Mouse (Mus musculus) E14TG2a.4 (cell line): Measurements from ENCODE around the gene Cxcl3.

ENCODE experiments used
- CTCF ChIP-seq: conservative IDR thresholded peaks from 2 replicates; pipeline ENCODE4 v1.5.1; 2014; ENCODE audit warnings: low read length
- NANOG ChIP-seq: IDR thresholded peaks from 2 replicates; pipeline ENCODE4 v1.6.1; 2014; ENCODE audit warnings: borderline replicate concordance, low read length, mixed read lengths

DNA sequence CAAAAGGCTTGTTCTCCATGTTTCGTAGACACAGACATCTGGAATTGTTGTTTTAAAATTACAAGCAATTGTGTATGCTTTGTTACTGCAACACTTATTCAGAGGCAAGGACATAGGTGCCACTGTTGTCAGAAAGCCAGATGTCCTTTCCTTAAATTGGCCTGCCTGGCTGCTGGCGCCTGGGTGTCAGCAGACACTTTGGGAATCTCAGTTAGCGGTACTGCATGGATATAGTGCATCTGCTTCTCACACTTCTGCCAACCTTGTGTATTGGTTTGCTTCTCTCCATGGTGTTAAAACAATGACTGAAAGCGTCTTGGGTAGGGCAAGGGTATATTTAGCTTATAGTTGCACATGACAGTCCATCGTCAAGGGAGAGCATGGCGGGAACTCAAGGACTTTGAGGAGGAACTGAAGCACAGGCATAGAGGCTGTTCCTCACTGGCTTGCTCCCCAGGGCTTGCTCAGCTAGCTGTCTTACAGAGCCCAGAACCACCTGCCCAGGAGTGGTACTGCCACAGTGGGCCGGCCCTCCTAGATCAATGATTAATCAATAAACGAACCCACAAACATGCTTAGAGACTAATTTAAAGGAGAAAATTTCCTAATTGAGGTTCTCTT, 47.0 kb downstream of the Cxcl3 start:
- no peak for TF ChIP-seq CTCF
- TF ChIP-seq NANOG = no peak
